Mouse (Mus musculus): ENCODE results near the gene Rnf111.

- TF ChIP-seq CTCF (IDR thresholded peaks at IDR 0.05; ENCODE audit: extremely low read depth, insufficient read length, insufficient replicate concordance, low read depth, low read length) (no peak), POLR2A (IDR thresholded peaks at IDR 0.05; ENCODE audit: low read depth, low read length) (no peak)
Observed at GRCm38 (mm10) chr9:70449072-70449471, 54.5 kb downstream of the Rnf111 start.

Data from small intestine, adult 2 months (tissue).